Mouse (Mus musculus) kidney, postnatal 0 days (tissue): ENCODE data around the gene Cd44. TPM values are rescaled to one million over a fixed set of nuclear protein-coding genes. Genes with fewer than 3 reads are reported as not detected.

Experiments
- ATAC-seq: fragments of 200-750 bp; cut with Nextera tagmentation; replicated peaks from 2 replicates; pipeline ENCODE4 v1.8.0; 2017; ENCODE audit warnings: low read depth, moderate number of reproducible peaks, moderate TSS enrichment, moderate library complexity; ENCODE audit not compliant: low FRiP score
- DNase-seq: peaks from one replicate; pipeline ENCODE4 v3.0.0-alpha.2; 2016; ENCODE audit warnings: low spot score
- H3K27ac ChIP-seq: fragments of 300-500 bp; sonication (generic); 2 replicates; pipeline ENCODE4 v1.5.1; 2014; ENCODE audit warnings: mild to moderate bottlenecking
- H3K27me3 ChIP-seq: fragments of 300-500 bp; sonication (generic); 2 replicates; pipeline ENCODE4 v1.6.1; 2014; ENCODE audit warnings: low read length, mixed read lengths; ENCODE audit not compliant: insufficient read depth
- H3K36me3 ChIP-seq: fragments of 300-500 bp; sonication (generic); 2 replicates; pipeline ENCODE4 v1.6.1; 2014; ENCODE audit warnings: low read length, mixed read lengths; ENCODE audit not compliant: insufficient read depth
- H3K4me1 ChIP-seq: fragments of 300-500 bp; sonication (generic); replicated peaks from 2 replicates; pipeline ENCODE4 v1.6.1; 2014; ENCODE audit warnings: antibody characterized with exemption, low read length, mixed read lengths; ENCODE audit not compliant: insufficient read depth
- H3K4me2 ChIP-seq: fragments of 300-500 bp; sonication (generic); 2 replicates; pipeline ENCODE4 v1.6.1; 2014; ENCODE audit warnings: mild to moderate bottlenecking, low read length, moderate library complexity, mixed read lengths
- H3K4me3 ChIP-seq: fragments of 300-500 bp; sonication (generic); replicated peaks from 2 replicates; pipeline ENCODE4 v1.5.1; 2014; ENCODE audit warnings: low read depth, low read length
- H3K9ac ChIP-seq: fragments of 300-500 bp; sonication (generic); 2 replicates; pipeline ENCODE4 v1.6.1; 2014; ENCODE audit warnings: low read depth, low read length
- H3K9me3 ChIP-seq: fragments of 300-500 bp; sonication (generic); replicated peaks from 2 replicates; pipeline ENCODE4 v1.6.1; 2016; ENCODE audit warnings: low read length, inconsistent platforms, mixed read lengths
- CTCF ChIP-seq: IDR thresholded peaks from 2 replicates; pipeline ENCODE4 v1.5.1; 2016; ENCODE audit warnings: antibody characterized with exemption, low read depth, mild to moderate bottlenecking, moderate library complexity
- whole genome bisulfite sequencing: fragments of 180-500 bp; shearing (Covaris S2); extraction: QIAGEN DNeasy Blood & Tissue Kit; methylation state at CpG from one replicate; pipeline ENCODE4 v1.1.7; 2014; 5-methylcytosine and 5-hydroxymethylcytosine counted together
- polyA plus RNA-seq: library from polyadenylated mRNA; unstranded; fragments of >200 nt; fragmentation: Nextera tagmentation; extraction: Ambion mirVana; gene quantifications from 2 replicates; pipeline ENCODE4 v1.2.1, GENCODE M21; 2015

The Cd44 gene
- polyA plus RNA-seq, 1 experiment from 2014 or later: 4.0 TPM

DNA sequence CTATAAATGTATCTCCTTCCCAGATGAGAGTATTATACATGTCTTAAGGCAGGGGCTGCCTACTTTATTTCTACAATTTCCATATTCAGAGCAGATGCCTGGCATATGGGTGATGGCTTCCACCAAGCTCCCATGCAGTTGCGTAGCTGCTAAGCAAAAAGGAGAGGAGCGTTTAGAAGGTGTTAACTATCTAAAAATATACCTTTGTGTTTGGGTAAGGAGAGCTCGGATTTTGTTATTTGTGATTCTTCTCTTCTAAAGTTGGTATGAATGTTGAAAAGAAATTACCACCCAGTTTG, 41.3 kb upstream of the Cd44 start:
- H3K9ac ChIP-seq: no peak overlapping the region
- TF ChIP-seq CTCF: no peak
- no peak overlapping the region for H3K4me2 ChIP-seq
- H3K36me3 ChIP-seq: no peaks in the 10 kb centered on the region
- no peaks in the 10 kb centered on the region for H3K4me1 ChIP-seq
- no peaks in the 10 kb centered on the region for H3K9me3 ChIP-seq
- ATAC-seq (no peak), DNase-seq (no peak)
- H3K27me3 ChIP-seq: no peaks in the 10 kb centered on the region
- WGBS: 90% methylated on average over 3 of the region's 3 CpGs
- no peak overlapping the region for H3K4me3 ChIP-seq
- no peak overlapping the region for H3K27ac ChIP-seq

DNA sequence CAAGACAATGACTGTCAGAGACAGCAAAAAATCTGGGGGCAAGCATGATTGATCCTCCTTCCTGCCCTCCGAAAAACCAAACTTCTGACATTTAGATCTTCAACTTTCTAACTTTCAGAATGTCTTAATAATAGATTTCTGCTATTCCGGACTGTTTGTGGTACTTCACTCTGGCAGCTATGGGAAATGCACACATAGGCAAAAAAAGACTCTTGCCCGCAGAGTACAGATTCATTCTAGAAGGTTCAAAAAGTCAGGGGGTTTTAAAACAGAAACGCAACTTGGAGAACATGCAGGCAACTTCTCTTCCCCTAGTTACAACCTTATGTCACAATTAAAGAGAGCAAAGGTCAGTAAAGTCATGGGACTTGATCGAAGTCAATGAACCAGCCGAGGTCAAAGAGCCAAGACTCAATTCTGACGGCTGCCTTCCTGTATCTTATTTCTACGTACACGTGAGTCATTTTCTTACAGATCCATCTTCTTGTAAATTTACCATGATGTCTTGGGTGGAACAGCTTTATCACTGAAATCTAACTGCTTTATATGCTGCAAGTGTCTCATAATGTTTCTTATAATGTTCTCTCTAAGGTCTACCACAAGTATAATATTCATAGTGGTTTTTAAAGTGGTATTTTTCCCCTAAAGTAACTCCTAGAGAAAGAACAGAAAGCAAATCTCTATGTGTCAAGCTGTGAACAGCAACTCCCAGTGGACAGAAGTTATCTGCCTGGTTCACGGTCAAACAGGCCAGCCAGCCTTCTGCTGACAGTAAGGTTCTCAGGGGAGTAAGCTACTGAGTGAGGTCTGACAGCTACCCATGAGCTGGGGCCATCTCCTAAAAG, 40.7 kb upstream of the Cd44 start:
- Histone ChIP-seq H3K9me3 (no peaks in the 10 kb centered on the region), H3K4me1 (no peaks in the 10 kb centered on the region), H3K27me3 (no peaks in the 10 kb centered on the region), H3K36me3 (no peaks in the 10 kb centered on the region), H3K27ac (no peak overlapping the region), H3K4me3 (no peak overlapping the region), H3K4me2 (no peak overlapping the region), H3K9ac (no peak overlapping the region)
- WGBS: 40% methylated on average over 10 of the region's 10 CpGs
- ATAC-seq (no peak), DNase-seq (no peak)
- TF ChIP-seq CTCF: no peak

DNA sequence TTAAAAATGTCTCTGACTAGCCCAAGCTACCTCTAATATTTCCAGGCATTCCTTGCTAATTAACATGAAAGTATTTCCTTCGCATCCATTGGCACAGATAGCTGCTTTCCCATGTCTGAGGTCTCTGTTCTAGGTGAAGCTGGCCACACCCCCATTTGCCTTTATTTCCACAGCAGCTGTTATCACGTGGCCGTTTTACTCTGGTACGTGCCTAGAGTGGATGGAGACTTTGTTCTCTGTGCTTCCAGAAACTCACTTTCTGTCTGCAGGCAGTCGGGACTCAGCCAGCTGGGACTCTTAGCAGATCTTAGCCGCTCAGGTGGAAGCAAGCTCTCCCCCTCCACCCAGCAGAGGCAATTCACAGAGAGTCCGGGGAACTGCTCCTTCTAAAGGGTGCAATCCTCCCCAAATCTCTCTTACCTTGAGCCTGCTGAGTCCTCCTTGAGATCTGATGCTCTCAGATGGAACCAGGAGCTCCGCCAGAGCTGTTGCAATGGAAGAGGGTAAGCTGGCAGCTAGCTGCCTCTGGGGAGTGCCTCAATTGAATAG, 39.4 kb upstream of the Cd44 start:
- Histone ChIP-seq H3K4me3 (no peak overlapping the region), H3K4me2 (no peak overlapping the region), H3K27ac (no peak overlapping the region), H3K9me3 (no peaks in the 10 kb centered on the region), H3K9ac (no peak overlapping the region), H3K27me3 (no peaks in the 10 kb centered on the region), H3K36me3 (no peaks in the 10 kb centered on the region), H3K4me1 (no peaks in the 10 kb centered on the region)
- no peak for TF ChIP-seq CTCF
- ATAC-seq (no peak), DNase-seq (no peak)
- WGBS: 41% methylated on average over 8 of the region's 8 CpGs

DNA sequence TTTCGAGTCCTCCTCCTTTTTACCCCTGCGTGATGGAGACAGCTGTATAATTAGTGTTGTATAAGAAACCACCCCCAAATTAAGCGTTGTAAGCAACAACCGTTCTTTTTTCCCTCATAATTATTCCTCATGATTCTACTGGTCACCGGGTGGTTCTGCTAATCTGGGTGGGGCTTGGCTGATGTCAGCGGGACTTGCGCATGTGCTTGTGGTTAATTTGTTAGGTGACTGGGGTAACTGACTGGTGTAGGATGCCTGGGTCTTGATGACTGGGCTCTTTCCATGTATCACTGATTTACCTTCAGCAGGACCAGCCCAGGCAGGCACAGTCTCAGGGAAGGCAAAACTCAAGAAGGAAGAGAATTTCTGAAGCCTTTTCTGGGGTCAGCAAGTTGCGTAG, 38.7 kb upstream of the Cd44 start:
- no peak overlapping the region for H3K27ac ChIP-seq
- DNase-seq (no peak), ATAC-seq (no peak)
- no peak overlapping the region for H3K9ac ChIP-seq
- H3K9me3 ChIP-seq: no peaks in the 10 kb centered on the region
- no peaks in the 10 kb centered on the region for H3K27me3 ChIP-seq
- no peak for TF ChIP-seq CTCF
- H3K36me3 ChIP-seq: no peaks in the 10 kb centered on the region
- 86% methylated on average over 8 of the region's 8 CpGs for WGBS
- no peak overlapping the region for H3K4me2 ChIP-seq
- no peak overlapping the region for H3K4me3 ChIP-seq
- H3K4me1 ChIP-seq: no peaks in the 10 kb centered on the region

DNA sequence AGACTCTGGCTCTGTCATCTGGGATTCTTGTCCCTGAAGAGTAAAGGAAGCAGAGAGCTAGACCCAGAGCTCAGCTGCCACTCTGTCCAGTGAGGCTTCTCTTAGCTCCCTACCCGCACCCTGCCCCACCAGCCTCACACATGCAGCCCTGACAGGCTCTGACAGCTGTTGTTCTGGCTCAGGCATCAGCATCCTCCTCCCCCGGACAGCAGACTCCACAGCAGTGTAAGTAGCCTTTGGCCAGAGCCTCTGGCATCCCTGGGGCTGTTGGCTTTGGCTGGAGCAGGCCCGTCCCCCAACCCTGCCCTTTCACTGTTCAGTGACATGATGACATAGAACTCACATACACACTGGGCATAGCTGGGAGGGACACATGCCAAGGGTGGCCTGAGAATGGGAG, 35.4 kb upstream of the Cd44 start:
- ATAC-seq: no peak; the same call in 1 of the 2 replicates
- no peaks in the 10 kb centered on the region for H3K4me1 ChIP-seq
- WGBS: 46% methylated on average over 3 of the region's 3 CpGs
- no peak overlapping the region for H3K9ac ChIP-seq
- no peaks in the 10 kb centered on the region for H3K9me3 ChIP-seq
- DNase-seq: peak; percentile 40
- no peaks in the 10 kb centered on the region for H3K36me3 ChIP-seq
- H3K27ac ChIP-seq: no peak overlapping the region
- H3K27me3 ChIP-seq: no peaks in the 10 kb centered on the region
- no peak for TF ChIP-seq CTCF
- no peak overlapping the region for H3K4me3 ChIP-seq
- no peak overlapping the region for H3K4me2 ChIP-seq

DNA sequence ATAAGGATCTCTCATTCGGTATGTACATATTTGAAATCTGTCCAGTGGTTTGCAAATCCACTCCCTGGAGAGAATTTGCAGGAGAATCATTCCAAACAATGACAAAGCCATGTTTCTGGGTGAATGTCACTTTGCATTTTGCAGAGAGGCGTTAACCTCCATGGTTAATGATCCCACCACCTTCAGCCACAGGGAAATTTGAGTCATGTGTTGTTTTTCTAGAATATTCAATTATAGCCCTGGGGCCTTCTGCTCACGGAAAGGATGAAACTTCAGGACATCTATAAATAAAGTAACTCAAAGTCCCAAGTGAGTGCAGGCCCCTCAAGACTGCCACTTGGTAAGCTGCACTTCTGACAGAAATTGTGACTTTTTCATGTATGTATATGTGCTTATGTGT, 33.4 kb upstream of the Cd44 start:
- Histone ChIP-seq H3K27ac (no peak overlapping the region), H3K4me3 (no peak overlapping the region), H3K36me3 (no peaks in the 10 kb centered on the region), H3K9ac (no peak overlapping the region), H3K9me3 (no peaks in the 10 kb centered on the region), H3K27me3 (no peaks in the 10 kb centered on the region), H3K4me2 (no peak overlapping the region), H3K4me1 (no peaks in the 10 kb centered on the region)
- 53% methylated on average over 3 of the region's 3 CpGs for WGBS
- no peak for TF ChIP-seq CTCF
- ATAC-seq: no peak
- DNase-seq: no peak
